ENCODE assay signal across 14 mouse cellular contexts in genomic region chr3:84260837-84261236, GRCm38 (mm10). TPM values are rescaled to one million over a fixed set of nuclear protein-coding genes. Genes with fewer than 3 reads are reported as not detected.
DNase-seq lines count a peak whose midpoint lies in the region; ATAC-seq and TF ChIP-seq lines count a peak whose summit lies in the region.
"Had no signal": no experiment of that assay in that cellular context is flagged by ENCODE, and none has a peak within 500 bp of the region (broad histone marks: within the 10 kb centered on the region; RNA-seq: fewer than 3 reads in every experiment).

No protein-coding gene starts in this region.

- no peak for TF ChIP-seq CTCF in forebrain, postnatal 0 days (IDR thresholded peaks at IDR 0.05; ENCODE audit: low read depth)

- peak overlapping the region; percentile 38; the same call in 1 of the 2 replicates for H3K27ac ChIP-seq in kidney, embryonic 16.5 days (ENCODE audit: low read length)
- H3K27ac ChIP-seq in forebrain, postnatal 0 days (ENCODE audit: low read depth, low read length): peak overlapping the region; percentile 96
- H3K27ac ChIP-seq in midbrain, embryonic 12.5 days (replicated peaks): peak overlapping the region; percentile 89; the same call in 1 of the 2 replicates
- H3K27ac ChIP-seq in neural tube, embryonic 15.5 days (replicated peaks): peak overlapping the region; percentile 93
- H3K27ac ChIP-seq: heart, embryonic 15.5 days; limb, embryonic 13.5 days had no signal

- H3K27me3 ChIP-seq in kidney, embryonic 16.5 days (ENCODE audit: insufficient read depth, low read length): no peaks in the 10 kb centered on the region
- no peaks in the 10 kb centered on the region for H3K27me3 ChIP-seq in forebrain, postnatal 0 days (ENCODE audit: insufficient read depth, low read length)
- H3K27me3 ChIP-seq in midbrain, embryonic 12.5 days: peaks cover 9% of the 10 kb centered on the region
- no peaks in the 10 kb centered on the region for H3K27me3 ChIP-seq in neural tube, embryonic 15.5 days (replicated peaks)

- peaks cover 28% of the 10 kb centered on the region for H3K4me1 ChIP-seq in kidney, embryonic 16.5 days (ENCODE audit: insufficient read depth, low read length)
- H3K4me1 ChIP-seq in forebrain, postnatal 0 days (ENCODE audit: insufficient read depth): peaks cover 19% of the 10 kb centered on the region; the same call in 1 of the 2 replicates
- H3K4me1 ChIP-seq in midbrain, embryonic 12.5 days: peaks cover 68% of the 10 kb centered on the region
- H3K4me1 ChIP-seq in neural tube, embryonic 15.5 days: peaks cover 53% of the 10 kb centered on the region

- no peak overlapping the region for H3K9ac ChIP-seq in kidney, embryonic 16.5 days (replicated peaks; ENCODE audit: low read length)
- H3K9ac ChIP-seq in forebrain, postnatal 0 days: peak overlapping the region; percentile 95; the same call in 1 of the 2 replicates
- H3K9ac ChIP-seq in midbrain, embryonic 12.5 days (replicated peaks): peak overlapping the region; percentile 93
- peak overlapping the region; percentile 94; the same call in 1 of the 2 replicates for H3K9ac ChIP-seq in neural tube, embryonic 15.5 days (replicated peaks)
- H3K9ac ChIP-seq: heart, embryonic 15.5 days; limb, embryonic 13.5 days had no signal

- ATAC-seq in kidney, embryonic 16.5 days (ENCODE audit: low FRiP score, low TSS enrichment): no peak
- ATAC-seq in forebrain, postnatal 0 days: no peak
- ATAC-seq in midbrain, embryonic 12.5 days (ENCODE audit: low FRiP score, low read depth): no peak
- ATAC-seq in neural tube, embryonic 15.5 days (ENCODE audit: low FRiP score): no peak
- ATAC-seq in granulocyte monocyte progenitor cell, adult 5-6 weeks (replicated peaks; ENCODE audit: poor library complexity, severe bottlenecking): no peak

- no peaks in the 10 kb centered on the region for H3K9me3 ChIP-seq in kidney, embryonic 16.5 days (ENCODE audit: low read length)
- H3K9me3 ChIP-seq in forebrain, postnatal 0 days (ENCODE audit: low read length): no peaks in the 10 kb centered on the region
- no peaks in the 10 kb centered on the region for H3K9me3 ChIP-seq in midbrain, embryonic 12.5 days
- no peaks in the 10 kb centered on the region for H3K9me3 ChIP-seq in neural tube, embryonic 15.5 days (replicated peaks)
- H3K9me3 ChIP-seq: heart, embryonic 15.5 days; limb, embryonic 13.5 days; lung, embryonic 15.5 days had no signal

- H3K4me3 ChIP-seq in kidney, embryonic 16.5 days (ENCODE audit: low read length): no peak overlapping the region
- no peak overlapping the region for H3K4me3 ChIP-seq in forebrain, postnatal 0 days (ENCODE audit: low read depth, low read length)
- H3K4me3 ChIP-seq in midbrain, embryonic 12.5 days: no peak overlapping the region
- H3K4me3 ChIP-seq in neural tube, embryonic 15.5 days (replicated peaks): peak overlapping the region; percentile 83; the same call in 1 of the 2 replicates
- H3K4me3 ChIP-seq: erythroblast, embryonic 14.5 days had no signal

- DNase-seq in kidney, postnatal 36 days: no peak
- DNase-seq in forebrain, postnatal 0 days: no peak
- no peak for DNase-seq in cerebellum, adult 18-20 months
- DNase-seq in testis, postnatal 10 days (ENCODE audit: low spot score): no peak
- DNase-seq: gastrocnemius, postnatal 25 days; kidney, adult 8-10 months had no signal

- H3K36me3 ChIP-seq in kidney, embryonic 16.5 days (ENCODE audit: insufficient read depth, low read length): no peaks in the 10 kb centered on the region
- no peaks in the 10 kb centered on the region for H3K36me3 ChIP-seq in forebrain, postnatal 0 days (ENCODE audit: insufficient read depth)
- H3K36me3 ChIP-seq in midbrain, embryonic 12.5 days: no peaks in the 10 kb centered on the region
- no peaks in the 10 kb centered on the region for H3K36me3 ChIP-seq in neural tube, embryonic 15.5 days
- H3K36me3 ChIP-seq: heart, embryonic 15.5 days; limb, embryonic 13.5 days; lung, embryonic 15.5 days had no signal

- 23% methylated on average over 7 of the region's 7 CpGs for WGBS in kidney, embryonic 16.5 days
- 23% methylated on average over 7 of the region's 7 CpGs for WGBS in forebrain, postnatal 0 days
- 24% methylated on average over 7 of the region's 7 CpGs for WGBS in midbrain, embryonic 12.5 days
- WGBS in neural tube, embryonic 15.5 days: 15% methylated on average over 7 of the region's 7 CpGs

- H3K4me2 ChIP-seq in kidney, embryonic 16.5 days (replicated peaks; ENCODE audit: low read depth, low read length): no peak overlapping the region
- peak overlapping the region; percentile 82; the same call in 1 of the 2 replicates for H3K4me2 ChIP-seq in forebrain, postnatal 0 days (ENCODE audit: low read depth)
- H3K4me2 ChIP-seq in midbrain, embryonic 12.5 days (replicated peaks): peak overlapping the region; percentile 95; the same call in 1 of the 2 replicates
- peak overlapping the region; percentile 83 for H3K4me2 ChIP-seq in neural tube, embryonic 15.5 days

RNA-seq across cellular contexts. Expression of gene Trim2, which starts 45.8 kb away (rescaled TPM):
- 25.5 and 28.3 TPM in 2 replicates for polyA plus RNA-seq in kidney, embryonic 16.5 days (2015; fragmentation: Nextera tagmentation; extraction: Ambion mirVana)
- 186 and 218 TPM in 2 replicates for total RNA-seq in forebrain, postnatal 0 days (2014; rRNA removed)
- 75.9 and 127 TPM in 2 replicates for polyA plus RNA-seq in forebrain, postnatal 0 days (2015; fragmentation: Nextera tagmentation; extraction: Ambion mirVana)
- polyA plus RNA-seq in midbrain, embryonic 12.5 days (2016; fragmentation: Nextera tagmentation; extraction: Ambion mirVana): 176 and 184 TPM in 2 replicates
- 108 and 137 TPM in 2 replicates for polyA plus RNA-seq in neural tube, embryonic 15.5 days (2015; fragmentation: Nextera tagmentation; extraction: Ambion mirVana)
- total RNA-seq in granulocyte monocyte progenitor cell, adult 5-6 weeks (2014; fragmentation: Nextera tagmentation): not detected in 2 replicates
- total RNA-seq in granulocyte monocyte progenitor cell, adult 5-6 weeks (2017): not detected in 2 replicates

Comparison
In these comparisons a context has a peak if more than half of its experiments do, and no peak if none do; other contexts are left out.
1. H3K27ac ChIP-seq: peak in every context shown above with its lines; median percentile 96 in forebrain, postnatal 0 days; 93 in neural tube, embryonic 15.5 days; 89 in midbrain, embryonic 12.5 days; 38 in kidney, embryonic 16.5 days.